Mouse (Mus musculus): ENCODE measurements around the gene Ica1. TPM values are rescaled to one million over a fixed set of nuclear protein-coding genes. Genes with fewer than 3 reads are reported as not detected.

Gene Ica1
- total and polyA plus RNA-seq, 3 experiments: 0.36 TPM; not detected in 2

- TF ChIP-seq TAL1 (IDR thresholded peaks at IDR 0.05; ENCODE audit: low read length) (peak; percentile 34), KAT2A (conservative IDR thresholded peaks at IDR 0.05; ENCODE audit: low read depth, low read length) (no peak), CHD1 (IDR thresholded peaks at IDR 0.05; ENCODE audit: low read depth, low read length) (no peak), E2F4 (IDR thresholded peaks at IDR 0.05; ENCODE audit: borderline replicate concordance, low read depth, low read length) (no peak), CHD2 (IDR thresholded peaks at IDR 0.05; ENCODE audit: low read length) (no peak), GATA1 (IDR thresholded peaks at IDR 0.05; ENCODE audit: low read depth, low read length) (peak; percentile 58), POLR2AphosphoS5 (IDR thresholded peaks at IDR 0.05; ENCODE audit: borderline replicate concordance, low read depth, low read length) (no peak), ZMIZ1 (IDR thresholded peaks at IDR 0.05; ENCODE audit: low read depth, low read length) (no peak), SMC3 (IDR thresholded peaks at IDR 0.05; ENCODE audit: low read depth, low read length) (no peak), ELF1 (IDR thresholded peaks at IDR 0.05; ENCODE audit: low read depth, low read length) (no peak), MXI1 (IDR thresholded peaks at IDR 0.05; ENCODE audit: low read depth, low read length) (no peak), MYC (IDR thresholded peaks at IDR 0.05; ENCODE audit: low read depth, low read length) (0 out of 2 replicates have a peak, but pooled peaks have one; percentile 11), USF1 (IDR thresholded peaks at IDR 0.05; ENCODE audit: low read depth, low read length) (no peak)
Observed at GRCm38 (mm10) chr6:8769803-8770202, 8.5 kb downstream of the Ica1 start (continued).

- Histone ChIP-seq H3K9ac (ENCODE audit: control insufficient read depth, low read depth, low read length, poor library complexity, severe bottlenecking) (no peak overlapping the region), H3K27me3 (ENCODE audit: control insufficient read depth in 1 of 2, insufficient read depth in 2 of 2, low read length in 2 of 2) (no peaks in the 10 kb centered on the region), H3K4me3 (ENCODE audit: control insufficient read depth in 1 of 2, insufficient read depth in 1 of 2, low read depth in 2 of 2, low read length in 2 of 2) (no peak overlapping the region), H3K27ac (ENCODE audit: control insufficient read depth, low read depth, low read length) (no peak overlapping the region), H3K36me3 (ENCODE audit: control insufficient read depth in 1 of 2, insufficient read depth in 2 of 2, low read length in 2 of 2) (peaks cover 0 to 5% of the 10 kb centered on the region in 2 experiments; a peak in 1 of 4 replicates), H3K9me3 (replicated peaks; ENCODE audit: insufficient read depth, low read length) (no peaks in the 10 kb centered on the region), H3K79me2 (ENCODE audit: control insufficient read depth, insufficient read depth, low read length, poor library complexity) (no peaks in the 10 kb centered on the region), H3K4me1 (ENCODE audit: control insufficient read depth in 1 of 2, insufficient read depth in 2 of 2, low read length in 2 of 2) (peaks cover 0 to 5% of the 10 kb centered on the region in 2 experiments; a peak in 3 of 4 replicates)
- no peak for DNase-seq (ENCODE audit: low read depth, low spot score)
- no peak for TF ChIP-seq JUND (IDR thresholded peaks at IDR 0.05; ENCODE audit: low read depth, low read length)
- TF ChIP-seq ZMIZ1 (IDR thresholded peaks at IDR 0.05; ENCODE audit: low read depth, low read length): no peak
- TF ChIP-seq BHLHE40 (IDR thresholded peaks at IDR 0.05; ENCODE audit: borderline replicate concordance, low read depth, low read length): no peak
- no peak for TF ChIP-seq NRF1 (IDR thresholded peaks at IDR 0.05; ENCODE audit: insufficient read depth, low read depth, low read length, poor library complexity, severe bottlenecking)
- TF ChIP-seq SMC3 (IDR thresholded peaks at IDR 0.05; ENCODE audit: low read depth, low read length): no peak
- no peak for TF ChIP-seq TCF12 (IDR thresholded peaks at IDR 0.05; ENCODE audit: low read depth, low read length)
- no peak for TF ChIP-seq MXI1 (IDR thresholded peaks at IDR 0.05; ENCODE audit: low read depth, low read length)
- TF ChIP-seq KAT2A (conservative IDR thresholded peaks at IDR 0.05; ENCODE audit: low read depth, low read length): no peak
- TF ChIP-seq POLR2AphosphoS5 (IDR thresholded peaks at IDR 0.05; ENCODE audit: borderline replicate concordance, low read depth, low read length): no peak
- no peak for TF ChIP-seq RCOR1 (IDR thresholded peaks at IDR 0.05; ENCODE audit: low read depth, low read length)
- TF ChIP-seq MYB (IDR thresholded peaks at IDR 0.05; ENCODE audit: low read depth, low read length): no peak
- no peak for TF ChIP-seq ETS1 (IDR thresholded peaks at IDR 0.05; ENCODE audit: low read depth, low read length)
- no peak for TF ChIP-seq CTCF (IDR thresholded peaks at IDR 0.05 in 2 of 3, conservative IDR thresholded peaks at IDR 0.05 in 1 of 3; ENCODE audit: control insufficient read depth in 1 of 3, insufficient read depth in 1 of 3, low read depth in 2 of 3, low read length in 3 of 3, poor library complexity in 1 of 3, severe bottlenecking in 1 of 3)
- no peak for TF ChIP-seq GABPA (IDR thresholded peaks at IDR 0.05; ENCODE audit: low read depth, low read length)
- TF ChIP-seq HCFC1 (IDR thresholded peaks at IDR 0.05; ENCODE audit: low read depth, low read length): no peak
- TF ChIP-seq USF1 (IDR thresholded peaks at IDR 0.05; ENCODE audit: low read depth, low read length): no peak
- no peak for TF ChIP-seq TAL1 (IDR thresholded peaks at IDR 0.05; ENCODE audit: low read length)
- no peak for TF ChIP-seq ZC3H11A (IDR thresholded peaks at IDR 0.05; ENCODE audit: low read depth, low read length)
- TF ChIP-seq E2F4 (IDR thresholded peaks at IDR 0.05; ENCODE audit: borderline replicate concordance, low read depth, low read length): no peak
- no peak for TF ChIP-seq ZKSCAN1 (IDR thresholded peaks at IDR 0.05; ENCODE audit: low read depth, low read length)
Observed at GRCm38 (mm10) chr6:8766652-8767051, 11.6 kb downstream of the Ica1 start.
